Mouse (Mus musculus) ES-Bruce4 (cell line): ENCODE measurements around the gene Uox.

Experiments used
- CTCF ChIP-seq: IDR thresholded peaks from one replicate; pipeline ENCODE4 v1.8.1; 2011; ENCODE audit warnings: low read depth, low read length
- EP300 ChIP-seq: IDR thresholded peaks from 2 replicates; pipeline ENCODE4 v1.6.1; 2011; ENCODE audit warnings: low read depth, low read length; ENCODE audit not compliant: insufficient read depth
- POLR2A ChIP-seq: IDR thresholded peaks from one replicate; pipeline ENCODE4 v1.8.1; 2011; ENCODE audit warnings: low read length; ENCODE audit not compliant: insufficient read depth

GRCm38 (mm10) chr3:146653692-146654091 lies 83.5 kb downstream of the Uox start:
- TF ChIP-seq POLR2A = no peak
- TF ChIP-seq CTCF = no peak
- no peak for TF ChIP-seq EP300
